Mouse (Mus musculus): ENCODE results near the gene Nmt1.

Gene Nmt1

DNA sequence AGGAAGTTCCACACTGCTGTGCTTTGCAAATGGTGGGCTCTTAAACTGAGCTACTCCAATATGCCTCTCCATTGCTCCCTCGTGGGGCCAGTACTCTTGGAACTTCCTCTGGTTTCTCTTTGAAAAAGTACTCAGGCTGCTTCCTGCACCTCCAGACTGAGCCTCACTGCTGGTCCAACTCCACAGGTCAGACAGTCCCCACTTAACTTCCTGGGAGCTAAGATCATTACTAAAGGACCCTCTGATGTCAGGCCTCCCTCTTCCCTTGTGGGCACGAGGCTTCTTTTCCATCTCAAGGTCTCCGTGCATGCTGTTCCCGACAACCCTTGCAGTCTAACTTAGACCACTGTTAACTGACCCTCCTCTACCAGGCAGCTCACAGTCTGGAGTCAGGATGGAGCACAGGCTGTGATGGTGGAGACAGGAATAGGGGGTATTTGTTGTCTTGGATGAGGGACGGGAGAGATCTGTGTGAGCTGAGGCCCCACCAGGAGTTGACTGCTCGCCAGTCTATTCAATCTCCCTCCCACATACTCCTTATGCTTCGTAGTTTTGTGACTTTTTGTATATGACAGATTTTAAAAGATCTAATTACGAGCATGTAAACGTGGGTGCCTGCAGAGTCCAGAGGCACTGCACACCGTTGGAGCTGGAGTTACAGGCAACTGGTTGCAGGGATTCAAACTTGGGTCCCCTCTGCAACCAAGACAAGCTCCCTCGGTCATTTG is 22.6 kb upstream of the Nmt1 start:
- CTCF ChIA-PET: no interaction called here

DNA sequence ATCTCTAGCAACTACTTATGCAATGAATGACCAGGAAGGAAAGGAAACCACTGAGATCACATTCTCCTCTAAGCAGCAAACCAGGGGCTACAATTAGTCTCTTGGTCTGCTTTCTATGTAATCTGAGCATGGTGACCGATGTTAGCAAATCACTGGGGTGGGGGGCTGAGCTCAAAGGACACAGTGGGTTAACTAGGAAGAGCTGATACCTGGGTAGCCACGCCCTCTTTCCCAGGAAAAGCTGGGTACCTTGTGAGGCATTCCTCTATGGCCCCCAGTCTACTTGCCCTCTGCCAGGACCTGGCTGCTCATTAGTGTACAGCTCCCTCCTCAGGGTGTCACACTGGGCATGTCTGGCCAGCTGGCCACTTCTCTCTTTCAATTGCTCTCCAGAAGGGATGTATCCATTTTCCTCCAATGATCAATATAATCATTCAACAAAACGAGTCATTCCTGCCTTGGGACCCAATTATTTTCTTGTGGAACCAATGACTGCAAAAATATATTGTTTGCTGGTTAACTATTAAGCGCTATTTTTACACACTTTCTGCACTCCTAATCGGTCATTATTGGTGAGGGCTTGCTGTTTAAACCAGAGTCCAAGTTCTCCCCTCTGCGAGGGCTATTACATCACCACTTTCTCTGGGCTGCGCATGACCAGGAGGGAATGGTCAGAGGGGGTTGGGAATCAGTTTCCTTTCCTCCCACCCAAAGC is 21.5 kb upstream of the Nmt1 start:
- CTCF ChIA-PET: no interaction called here

DNA sequence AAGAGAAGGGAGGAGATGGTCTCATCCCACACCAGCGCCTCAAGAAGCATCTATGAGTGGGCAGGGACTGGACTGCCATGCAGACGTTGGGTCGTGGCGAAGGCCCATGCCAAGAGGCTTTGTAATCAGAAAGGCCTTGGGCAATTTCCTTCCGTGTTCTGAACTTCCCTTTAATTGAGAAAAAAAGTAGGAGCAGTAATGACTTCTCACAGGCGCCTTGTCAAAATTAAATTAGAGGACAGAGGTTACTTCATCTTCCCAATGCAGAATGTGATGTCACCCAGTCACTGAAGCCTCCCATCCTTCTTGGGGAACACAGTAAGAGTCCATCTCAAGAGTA is 21.0 kb upstream of the Nmt1 start:
- CTCF ChIA-PET: no interaction called here

GRCm38 (mm10) chr11:103008558-103008957 is 19.4 kb upstream of the Nmt1 start:
- CTCF ChIA-PET: interaction anchor here (0.5 kb wide), 1 partner anchor 432 kb away, joined by 9 read pairs; no protein-coding TSS in a partner anchor

- CTCF ChIA-PET: interaction anchor here (0.5 kb wide), 1 partner anchor 433 kb away, joined by 9 read pairs; no protein-coding TSS in a partner anchor
These were observed 18.8 kb upstream of the Nmt1 start for GRCm38 (mm10) chr11:103009208-103009607.

DNA sequence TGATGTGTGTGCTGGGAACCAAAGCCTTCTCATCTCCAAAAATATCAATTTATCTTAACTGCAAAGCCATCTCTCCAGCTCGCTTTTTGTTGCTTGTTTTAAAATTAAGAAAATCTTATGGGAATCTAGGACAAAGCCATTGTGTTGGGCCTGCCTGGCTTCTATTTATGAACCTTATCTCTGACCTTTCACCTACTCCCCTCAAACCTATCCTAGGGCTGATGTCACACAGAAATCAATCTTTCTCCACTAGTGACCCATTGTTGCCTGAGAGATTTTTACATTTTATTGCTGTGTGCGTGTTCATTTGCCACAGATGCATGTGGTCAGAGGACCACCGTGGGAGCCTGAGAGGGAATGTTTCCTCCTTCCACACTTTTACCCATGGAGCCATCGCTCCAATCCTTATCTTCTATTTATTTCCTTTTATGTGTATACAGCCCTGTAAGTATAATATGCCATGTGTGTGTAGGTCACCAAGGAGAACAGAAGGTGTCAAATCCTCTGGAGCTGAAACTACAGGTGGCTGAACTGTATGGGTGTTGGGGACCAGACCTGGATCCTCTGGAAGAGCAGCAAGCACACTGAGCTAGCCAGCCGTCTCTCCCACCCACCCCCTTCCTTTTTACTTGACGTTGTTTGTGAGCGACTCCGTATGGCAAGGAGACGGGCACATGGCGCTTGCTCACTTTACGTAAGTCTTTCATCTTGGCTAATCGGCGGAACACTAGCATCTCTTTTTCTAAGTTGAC is 17.4 kb upstream of the Nmt1 start:
- CTCF ChIA-PET: no interaction called here

GRCm38 (mm10) chr11:103011206-103011497 is 16.8 kb upstream of the Nmt1 start:
- CTCF ChIA-PET: no interaction called here

DNA sequence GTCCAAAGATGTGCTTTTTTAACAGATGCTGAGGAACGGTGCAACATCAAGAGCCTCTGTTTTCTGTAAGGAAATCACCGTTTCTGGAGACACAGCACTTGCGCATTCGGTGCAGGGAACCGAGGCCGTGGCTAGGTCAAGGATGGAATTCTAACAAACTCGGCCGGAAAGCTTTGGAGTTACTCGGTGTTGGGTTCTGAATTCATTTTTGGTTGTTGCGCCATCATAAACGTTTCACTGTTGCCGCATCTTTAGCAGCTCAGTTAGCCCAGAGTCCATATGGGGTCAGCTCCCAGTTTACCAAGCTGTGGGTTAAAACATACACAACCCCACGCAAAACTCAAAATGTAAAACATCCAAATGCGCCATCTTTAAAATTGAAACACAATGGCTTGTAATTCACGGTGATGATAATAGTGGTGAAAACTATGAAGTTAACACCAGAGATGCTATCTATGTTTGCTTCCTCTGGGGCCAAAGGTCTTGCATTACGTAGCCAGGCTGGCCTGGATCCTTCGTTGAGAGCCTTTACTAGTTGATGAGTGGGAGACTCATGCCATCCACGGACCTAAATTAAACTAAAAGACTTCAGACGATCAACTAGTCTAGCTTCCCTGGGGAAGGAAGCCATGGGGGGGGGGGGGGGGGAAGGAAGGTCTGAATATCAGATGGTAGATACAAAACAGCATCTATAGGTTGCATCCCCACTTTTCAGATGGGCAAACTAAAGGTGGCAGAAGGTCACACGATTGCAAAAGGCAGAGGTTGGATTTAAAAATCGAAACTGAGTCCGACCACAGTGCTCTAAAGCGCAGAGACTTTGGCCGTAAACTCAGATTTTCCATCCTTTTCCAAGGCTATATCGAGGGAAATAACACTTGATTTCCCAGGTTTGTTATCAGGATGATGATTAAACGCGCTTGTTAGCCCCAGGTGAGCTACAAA is 11.8 kb upstream of the Nmt1 start:
- CTCF ChIA-PET: interaction anchor here (0.6 to 0.7 kb wide), 3 partner anchors 109 to 850 kb away, joined by 3 to 9 read pairs (median 5); no protein-coding TSS in a partner anchor

DNA sequence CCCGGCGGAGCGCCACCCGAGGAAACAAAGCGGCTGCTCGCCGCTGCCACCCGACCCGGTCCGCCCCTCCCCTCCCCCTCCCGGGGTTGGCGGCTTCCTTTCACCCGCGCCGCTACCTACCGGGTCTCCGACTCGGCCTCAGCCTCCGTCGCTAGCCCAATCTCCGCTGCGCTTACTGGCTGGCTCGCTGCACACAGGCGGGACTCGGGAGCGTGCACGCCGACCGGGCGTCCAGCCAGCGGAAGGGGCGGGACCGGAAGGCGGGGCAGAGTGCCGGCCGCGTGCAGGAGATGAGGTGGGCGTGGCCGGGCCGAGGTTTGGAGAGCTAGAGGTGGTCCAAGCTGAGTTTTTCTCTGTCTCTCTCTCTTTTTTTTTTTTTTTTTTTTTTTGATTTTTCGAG is 11.1 kb upstream of the Nmt1 start:
- CTCF ChIA-PET: no interaction called here

- CTCF ChIA-PET: interaction anchor here (0.6 kb wide), 1 partner anchor 144 kb away, joined by 4 read pairs; no protein-coding TSS in a partner anchor
These were observed 10.3 kb upstream of the Nmt1 start for GRCm38 (mm10) chr11:103017661-103018060.

DNA sequence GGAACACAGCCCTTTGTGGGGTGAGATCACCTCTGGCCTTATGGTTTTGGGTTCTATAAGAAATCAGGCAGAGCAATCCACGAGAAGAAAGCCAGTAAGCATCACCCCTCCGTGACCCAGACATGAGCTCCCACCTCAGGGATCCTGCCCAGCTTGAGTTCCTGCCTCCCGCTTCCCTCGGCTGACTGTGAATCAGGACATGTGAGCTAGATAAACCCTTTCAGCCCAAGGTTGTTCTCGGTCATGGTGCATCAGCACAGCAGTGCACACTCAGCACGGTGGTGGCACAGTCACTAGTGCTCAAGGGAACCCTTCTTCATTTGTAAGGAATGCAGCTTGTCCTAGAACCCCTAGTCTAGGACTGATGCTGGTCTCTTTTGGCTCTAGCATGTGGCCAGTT is 9.1 kb upstream of the Nmt1 start:
- CTCF ChIA-PET: no interaction called here

DNA sequence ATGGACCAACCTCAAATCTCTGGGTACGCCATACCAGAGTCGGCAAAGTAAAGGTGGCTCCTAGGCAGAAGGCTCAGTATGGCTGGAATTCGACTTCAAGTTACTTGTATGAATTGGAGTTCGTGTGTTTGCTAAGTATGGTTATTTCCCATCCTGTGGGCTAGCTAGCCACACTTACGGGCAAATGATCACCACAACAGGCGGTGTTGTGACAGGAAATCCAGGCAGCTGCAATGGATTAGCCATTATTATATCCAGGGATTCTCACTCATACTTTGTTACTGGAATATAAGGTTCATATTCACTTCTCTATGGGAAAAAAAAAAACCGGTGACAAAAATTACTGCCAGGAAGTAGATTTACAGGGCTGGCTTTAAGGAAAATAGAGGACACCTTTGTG is 8.7 kb upstream of the Nmt1 start:
- CTCF ChIA-PET: no interaction called here

DNA sequence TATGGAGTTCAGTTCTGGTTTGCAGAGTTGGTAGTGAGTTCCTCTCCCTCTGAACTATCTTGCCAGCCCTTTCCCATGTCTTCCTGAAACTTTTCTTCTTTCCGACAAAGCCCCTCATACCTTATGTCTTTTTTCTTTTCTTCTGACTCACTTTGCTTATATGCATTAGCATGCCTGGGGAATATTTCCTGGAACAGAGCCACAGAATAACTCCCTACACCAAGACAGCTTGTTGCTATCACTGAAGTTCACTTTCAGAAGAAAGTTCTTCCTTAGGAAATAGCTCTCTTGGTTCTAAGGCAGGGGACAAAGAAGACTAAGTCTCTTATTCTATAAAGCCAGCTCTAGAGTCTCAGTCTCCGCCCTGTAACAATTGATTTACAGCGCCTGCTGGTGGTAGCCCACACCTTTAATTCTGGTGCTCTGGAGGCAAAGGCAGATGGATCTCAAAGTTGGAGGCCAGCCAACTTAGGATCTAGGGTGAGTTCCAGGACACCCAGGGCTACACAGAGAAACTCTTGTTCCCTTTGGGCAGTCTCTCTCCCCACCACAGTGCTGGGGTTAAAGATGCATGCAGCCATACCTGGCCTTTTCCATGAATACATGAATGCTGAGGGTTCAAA is 7.2 kb upstream of the Nmt1 start:
- CTCF ChIA-PET: no interaction called here

GRCm38 (mm10) chr11:103023974-103024373 is 4.0 kb upstream of the Nmt1 start:
- CTCF ChIA-PET: no interaction called here

GRCm38 (mm10) chr11:103026901-103027300 is 1.1 kb upstream of the Nmt1 start:
- CTCF ChIA-PET: no interaction called here

GRCm38 (mm10) chr11:103027570-103028175 is 317 bp upstream of the Nmt1 start:
- CTCF ChIA-PET: no interaction called here

DNA sequence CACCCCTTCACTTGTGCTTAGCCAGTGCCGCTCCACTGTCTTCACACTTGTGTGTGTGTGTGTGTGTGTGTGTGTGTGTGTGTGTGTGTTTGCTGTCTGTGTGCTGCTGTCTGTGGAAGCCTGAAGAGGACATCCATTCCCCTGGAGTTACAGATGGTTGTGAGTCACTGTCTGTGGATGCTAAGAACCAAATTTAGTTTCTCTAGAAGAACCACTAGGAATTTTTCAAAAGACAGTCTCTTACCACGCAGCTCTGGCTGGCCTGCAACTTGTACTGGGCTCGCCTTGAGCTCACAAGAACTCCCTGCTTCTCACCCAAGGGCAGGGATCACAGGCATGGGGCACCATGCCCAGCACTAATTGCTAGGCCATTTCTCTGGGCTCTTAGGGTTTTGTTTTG is 5.0 kb downstream of the Nmt1 start:
- CTCF ChIA-PET: no interaction called here

GRCm38 (mm10) chr11:103035007-103035406 is 7.0 kb downstream of the Nmt1 start:
- CTCF ChIA-PET: no interaction called here

GRCm38 (mm10) chr11:103036881-103037465 is 9.0 kb downstream of the Nmt1 start:
- CTCF ChIA-PET: interaction anchor here (0.6 kb wide), 1 partner anchor 16 kb away, joined by 3 read pairs; no protein-coding TSS in a partner anchor

DNA sequence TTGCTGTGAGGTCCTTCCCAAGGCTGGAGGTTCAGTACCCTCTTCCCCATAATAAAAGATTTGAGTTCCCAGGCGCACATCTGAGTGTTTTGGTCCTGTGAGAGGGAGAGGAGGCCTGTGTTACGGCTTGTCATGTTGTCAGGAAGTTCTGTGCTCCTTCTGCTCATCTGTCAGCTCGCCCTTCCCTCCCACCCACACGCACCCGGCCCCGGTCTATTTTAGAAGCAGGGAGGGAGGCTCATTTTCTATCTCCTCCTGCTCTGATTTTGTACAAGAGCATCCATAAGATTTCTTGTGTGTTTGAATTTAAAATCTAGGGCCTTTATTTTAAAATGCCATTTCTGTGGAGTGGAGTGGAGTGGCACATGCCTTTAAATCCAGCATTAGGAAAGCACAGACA is 10.0 kb downstream of the Nmt1 start:
- CTCF ChIA-PET: no interaction called here
